Mouse (Mus musculus): ENCODE data around the gene Med26. TPM values are rescaled to one million over a fixed set of nuclear protein-coding genes. Genes with fewer than 3 reads are reported as not detected.
A peak's percentile ranks its signal among the peaks of the same experiment; 100 is the strongest.

Med26 gene
- total and polyA plus RNA-seq, 3 experiments: 14.1 to 28.3 TPM; not detected in 1

- Histone ChIP-seq H3K9ac (ENCODE audit: control insufficient read depth, low read depth, low read length, poor library complexity, severe bottlenecking) (peak overlapping the region; percentile 59), H3K27ac (ENCODE audit: control insufficient read depth, low read depth, low read length) (no peak overlapping the region), H3K4me1 (ENCODE audit: control insufficient read depth in 1 of 2, insufficient read depth in 2 of 2, low read length in 2 of 2) (peaks cover 0 to 10% of the 10 kb centered on the region in 2 experiments; a peak in 3 of 4 replicates), H3K27me3 (ENCODE audit: control insufficient read depth in 1 of 2, insufficient read depth in 2 of 2, low read length in 2 of 2) (no peaks in the 10 kb centered on the region), H3K4me3 (ENCODE audit: control insufficient read depth in 1 of 2, insufficient read depth in 1 of 2, low read depth in 2 of 2, low read length in 2 of 2) (peak overlapping the region; percentile 67 to 77), H3K36me3 (ENCODE audit: control insufficient read depth in 1 of 2, insufficient read depth in 2 of 2, low read length in 2 of 2) (no peaks in the 10 kb centered on the region; a peak in 2 of 4 replicates), H3K9me3 (replicated peaks; ENCODE audit: insufficient read depth, low read length) (no peaks in the 10 kb centered on the region), H3K79me2 (ENCODE audit: control insufficient read depth, insufficient read depth, low read length, poor library complexity) (peaks cover 4% of the 10 kb centered on the region)
- TF ChIP-seq SMC3 (IDR thresholded peaks at IDR 0.05; ENCODE audit: low read depth, low read length): no peak
- TF ChIP-seq MAX (IDR thresholded peaks at IDR 0.05; ENCODE audit: low read length): no peak
- no peak for TF ChIP-seq ZKSCAN1 (IDR thresholded peaks at IDR 0.05; ENCODE audit: low read depth, low read length)
- no peak for TF ChIP-seq MAFK (IDR thresholded peaks at IDR 0.05; ENCODE audit: borderline replicate concordance, low read depth, low read length)
- TF ChIP-seq RCOR1 (IDR thresholded peaks at IDR 0.05; ENCODE audit: low read depth, low read length): no peak
- TF ChIP-seq MAZ (IDR thresholded peaks at IDR 0.05; ENCODE audit: low read depth, low read length): no peak
- no peak for TF ChIP-seq KAT2A (conservative IDR thresholded peaks at IDR 0.05; ENCODE audit: low read depth, low read length)
- TF ChIP-seq ELF1 (IDR thresholded peaks at IDR 0.05; ENCODE audit: low read depth, low read length): no peak
- no peak for TF ChIP-seq ZC3H11A (IDR thresholded peaks at IDR 0.05; ENCODE audit: low read depth, low read length)
- TF ChIP-seq ZMIZ1 (IDR thresholded peaks at IDR 0.05; ENCODE audit: low read depth, low read length): no peak
- no peak for TF ChIP-seq POLR2A (IDR thresholded peaks at IDR 0.05; ENCODE audit: control insufficient read depth in 1 of 2, insufficient read depth in 1 of 2, low read depth in 1 of 2, low read length in 2 of 2, poor library complexity in 1 of 2)
- TF ChIP-seq TBP (IDR thresholded peaks at IDR 0.05; ENCODE audit: low read depth, low read length): no peak
- no peak for TF ChIP-seq USF2 (IDR thresholded peaks at IDR 0.05; ENCODE audit: borderline replicate concordance in 1 of 2, insufficient read depth in 1 of 2, low read depth in 1 of 2, low read length in 2 of 2)
- TF ChIP-seq MYB (IDR thresholded peaks at IDR 0.05; ENCODE audit: low read depth, low read length): no peak
- no peak for TF ChIP-seq E2F4 (IDR thresholded peaks at IDR 0.05; ENCODE audit: borderline replicate concordance, low read depth, low read length)
- no peak for TF ChIP-seq EP300 (IDR thresholded peaks at IDR 0.05; ENCODE audit: low read depth in 1 of 2, low read length in 2 of 2)
- TF ChIP-seq SIN3A (IDR thresholded peaks at IDR 0.05; ENCODE audit: low read length): no peak
- no peak for DNase-seq (ENCODE audit: low read depth, low spot score)
Observed at GRCm38 (mm10) chr8:72572507-72572906, 24.4 kb upstream of the Med26 start.

GRCm38 (mm10) chr8:72571611-72572473, 23.8 kb upstream of the Med26 start, which contains the start of gene Tmem38a:
Gene Tmem38a, plus strand, starts transcription at chr8:72572055.
- peak; percentile 82 for DNase-seq (ENCODE audit: low read depth, low spot score)
- Histone ChIP-seq H3K4me3 (ENCODE audit: control insufficient read depth in 1 of 2, insufficient read depth in 1 of 2, low read depth in 2 of 2, low read length in 2 of 2) (peak within 1 kb of the TSS; percentile 71 to 94), H3K27ac (ENCODE audit: control insufficient read depth, low read depth, low read length) (peak within 1 kb of the TSS; percentile 58), H3K27me3 (ENCODE audit: control insufficient read depth in 1 of 2, insufficient read depth in 2 of 2, low read length in 2 of 2) (no peaks in the 10 kb centered on the region), H3K4me1 (ENCODE audit: control insufficient read depth in 1 of 2, insufficient read depth in 2 of 2, low read length in 2 of 2) (peaks cover 0 to 10% of the 10 kb centered on the region in 2 experiments; a peak in 3 of 4 replicates), H3K36me3 (ENCODE audit: control insufficient read depth in 1 of 2, insufficient read depth in 2 of 2, low read length in 2 of 2) (no peaks in the 10 kb centered on the region; a peak in 2 of 4 replicates), H3K79me2 (ENCODE audit: control insufficient read depth, insufficient read depth, low read length, poor library complexity) (peaks cover 4% of the 10 kb centered on the region), H3K9me3 (replicated peaks; ENCODE audit: insufficient read depth, low read length) (no peaks in the 10 kb centered on the region), H3K9ac (ENCODE audit: control insufficient read depth, low read depth, low read length, poor library complexity, severe bottlenecking) (peak within 1 kb of the TSS; percentile 75)
- TF ChIP-seq CHD2 (IDR thresholded peaks at IDR 0.05; ENCODE audit: low read length) (no peak), MAZ (IDR thresholded peaks at IDR 0.05; ENCODE audit: low read depth, low read length) (peak; percentile 91), MXI1 (IDR thresholded peaks at IDR 0.05; ENCODE audit: low read depth, low read length) (peak; percentile 57; the same call in 1 of the 2 replicates), NELFE (IDR thresholded peaks at IDR 0.05; ENCODE audit: low read depth, low read length) (peak; percentile 45)
